Mouse (Mus musculus): Measurements from ENCODE around the gene Sdr9c7. TPM values are rescaled to one million over a fixed set of nuclear protein-coding genes. Genes with fewer than 3 reads are reported as not detected.
"Not testable (repeated sequence)": the region's sequence is repeated elsewhere in the genome, so short reads cannot be mapped to it uniquely, and the experiment has no call there.

Gene Sdr9c7
- polyA plus RNA-seq, 1 experiment from 2014 or later: not detected

DNA sequence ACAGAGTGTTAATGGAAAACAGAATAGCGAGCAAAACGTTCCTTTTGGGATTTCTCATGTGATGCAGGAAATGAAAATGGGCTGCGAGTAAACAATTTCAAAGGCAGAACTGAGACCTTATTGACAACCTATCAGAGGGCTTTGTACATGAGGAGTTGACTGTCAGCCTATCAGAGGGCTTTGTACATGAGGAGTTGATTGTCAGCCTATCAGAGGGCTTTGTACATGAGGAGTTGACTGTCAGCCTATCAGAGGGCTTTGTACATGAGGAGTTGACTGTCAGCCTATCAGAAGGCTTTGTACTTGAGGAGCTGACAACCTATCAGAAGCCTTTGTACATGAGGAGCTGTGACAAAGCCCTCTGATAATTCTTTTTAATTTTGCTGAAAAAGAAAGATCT is 18.9 kb downstream of the Sdr9c7 start:
- 60% methylated on average over 3 of the region's 3 CpGs for WGBS (ENCODE audit: insufficient replicate concordance)
- H3K4me1 ChIP-seq; H3K9me3 ChIP-seq (replicated peaks); H3K27me3 ChIP-seq (replicated peaks); H3K4me3 ChIP-seq; H3K4me2 ChIP-seq; H3K27ac ChIP-seq; H3K9ac ChIP-seq; ATAC-seq; H3K36me3 ChIP-seq: not testable (repeated sequence)

DNA sequence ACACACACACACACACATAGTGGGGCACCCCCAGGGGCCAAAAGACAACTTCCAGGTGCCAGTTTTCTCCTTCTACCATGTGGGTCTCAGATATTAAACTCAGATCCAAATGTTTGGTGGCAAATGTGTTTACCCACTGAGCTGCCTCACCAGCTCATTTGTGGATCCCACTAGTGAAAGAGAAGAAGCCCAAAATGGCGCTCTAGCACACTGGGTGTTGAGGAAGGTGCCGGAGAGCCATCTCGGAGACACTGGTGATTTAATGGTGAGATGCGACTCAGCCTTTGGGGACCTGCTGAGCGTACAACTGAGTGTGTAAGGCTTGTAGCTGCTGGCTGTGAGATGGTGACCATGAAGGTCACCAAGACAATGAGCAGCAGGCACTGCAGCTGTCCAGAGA is 19.3 kb downstream of the Sdr9c7 start:
- no peaks in the 10 kb centered on the region for H3K4me1 ChIP-seq
- H3K36me3 ChIP-seq: no peaks in the 10 kb centered on the region
- WGBS (ENCODE audit: insufficient replicate concordance): 84% methylated on average over 5 of the region's 5 CpGs
- no peak overlapping the region for H3K9ac ChIP-seq
- ATAC-seq: no peak
- no peaks in the 10 kb centered on the region for H3K9me3 ChIP-seq (replicated peaks)
- H3K4me2 ChIP-seq: no peak overlapping the region
- no peak overlapping the region for H3K27ac ChIP-seq
- H3K27me3 ChIP-seq (replicated peaks): no peaks in the 10 kb centered on the region
- H3K4me3 ChIP-seq: no peak overlapping the region

DNA sequence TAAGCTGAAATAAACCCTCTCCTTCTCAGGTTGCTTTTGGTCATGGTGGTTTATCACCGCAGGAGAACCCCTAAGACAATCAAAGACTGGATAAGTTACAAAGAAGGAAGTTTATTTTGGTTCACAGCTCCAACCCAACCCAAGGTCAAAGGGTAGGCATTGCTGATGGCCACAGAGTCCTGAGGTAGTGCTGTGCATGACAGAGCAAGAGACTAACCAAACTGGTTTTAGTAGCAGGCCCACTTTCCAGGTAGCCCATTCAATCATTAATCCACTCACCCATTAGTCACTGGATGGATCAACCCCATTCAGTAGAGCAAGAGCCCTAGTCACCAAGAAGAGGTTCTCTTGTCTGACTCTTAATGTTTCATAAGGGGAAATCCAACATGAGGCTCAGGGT is 23.9 kb downstream of the Sdr9c7 start:
- no peak for ATAC-seq
- 70% methylated on average over 1 of the region's 1 CpGs for WGBS (ENCODE audit: insufficient replicate concordance)
- Histone ChIP-seq H3K36me3 (no peaks in the 10 kb centered on the region), H3K4me1 (no peaks in the 10 kb centered on the region), H3K4me2 (no peak overlapping the region), H3K4me3 (no peak overlapping the region), H3K9ac (no peak overlapping the region), H3K9me3 (replicated peaks) (no peaks in the 10 kb centered on the region), H3K27me3 (replicated peaks) (no peaks in the 10 kb centered on the region), H3K27ac (no peak overlapping the region)

DNA sequence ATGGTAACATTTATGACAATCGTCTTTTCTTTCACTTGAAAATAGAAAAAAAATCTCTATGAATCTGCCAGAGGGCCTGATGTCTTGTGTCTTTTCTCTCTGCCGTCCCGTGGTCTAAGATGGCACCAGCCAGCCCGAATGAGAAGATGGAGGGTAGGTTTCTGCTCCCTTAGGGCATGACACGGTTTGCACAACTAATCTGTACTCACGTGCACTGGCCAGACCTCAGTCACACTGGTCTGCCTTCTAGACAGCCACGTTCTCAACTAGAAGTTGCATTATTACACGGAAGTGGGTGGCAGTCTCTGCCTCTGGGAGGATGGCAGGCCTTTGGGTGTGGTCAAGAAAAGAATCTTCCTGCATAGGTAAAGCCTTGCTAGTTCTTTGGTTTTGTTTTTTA is 24.7 kb downstream of the Sdr9c7 start:
- WGBS (ENCODE audit: insufficient replicate concordance): 66% methylated on average over 8 of the region's 8 CpGs
- H3K36me3 ChIP-seq: no peaks in the 10 kb centered on the region

DNA sequence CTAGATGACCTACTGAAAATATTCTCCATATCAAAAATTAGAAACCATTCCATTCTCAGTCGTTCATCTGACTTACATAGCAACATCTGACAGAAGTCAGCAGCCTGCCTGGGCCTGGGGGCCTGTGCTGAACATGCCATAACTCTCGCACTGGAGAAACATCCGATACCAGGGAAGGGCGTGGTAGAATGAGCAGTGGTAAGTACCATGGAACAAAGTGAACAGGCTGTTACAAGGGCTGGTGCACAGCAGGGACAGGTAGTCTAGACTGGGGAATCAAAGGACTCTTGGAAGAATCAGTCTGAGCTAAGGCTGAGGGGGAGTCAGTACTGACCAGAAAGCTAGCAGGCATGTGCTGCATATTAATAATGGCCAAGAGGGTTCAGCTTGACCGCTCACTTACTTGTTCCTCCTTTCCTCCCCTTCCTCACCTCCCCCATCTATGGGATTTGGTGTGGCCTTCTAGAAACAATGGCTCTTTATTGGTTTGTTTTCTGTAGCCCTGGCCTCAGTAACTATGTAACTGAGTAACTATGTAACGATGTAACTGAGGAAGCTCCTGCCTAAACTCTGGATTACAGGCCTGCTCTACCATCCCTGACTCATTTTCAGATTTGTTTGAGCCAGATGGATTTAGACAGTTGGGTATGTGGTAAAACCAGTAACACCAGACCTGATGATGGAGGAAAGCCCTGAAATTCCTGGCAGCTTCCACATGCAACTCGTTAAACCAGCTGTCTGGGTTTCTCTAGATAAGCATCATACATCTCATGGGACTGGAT is 26.5 kb downstream of the Sdr9c7 start:
- Histone ChIP-seq H3K4me3 (no peak overlapping the region), H3K27ac (no peak overlapping the region), H3K9ac (no peak overlapping the region), H3K27me3 (replicated peaks) (no peaks in the 10 kb centered on the region), H3K9me3 (replicated peaks) (no peaks in the 10 kb centered on the region), H3K4me2 (no peak overlapping the region), H3K4me1 (no peaks in the 10 kb centered on the region), H3K36me3 (no peaks in the 10 kb centered on the region)
- no peak for ATAC-seq
- WGBS (ENCODE audit: insufficient replicate concordance): 60% methylated on average over 7 of the region's 7 CpGs

More for the DNA sequence above, 24.7 kb downstream of the Sdr9c7 start:
- Histone ChIP-seq H3K9me3 (replicated peaks) (no peaks in the 10 kb centered on the region), H3K9ac (no peak overlapping the region), H3K27me3 (replicated peaks) (no peaks in the 10 kb centered on the region), H3K4me2 (no peak overlapping the region), H3K4me3 (no peak overlapping the region), H3K4me1 (no peaks in the 10 kb centered on the region), H3K27ac (no peak overlapping the region)
- no peak for ATAC-seq

- H3K9me3 ChIP-seq (replicated peaks): no peaks in the 10 kb centered on the region
- H3K4me3 ChIP-seq: no peak overlapping the region
- H3K9ac ChIP-seq: no peak overlapping the region
- 58% methylated on average over 2 of the region's 2 CpGs for WGBS (ENCODE audit: insufficient replicate concordance)
- H3K36me3 ChIP-seq: no peaks in the 10 kb centered on the region
- H3K4me1 ChIP-seq: no peaks in the 10 kb centered on the region
- H3K4me2 ChIP-seq: no peak overlapping the region
- no peak overlapping the region for H3K27ac ChIP-seq
- H3K27me3 ChIP-seq (replicated peaks): no peaks in the 10 kb centered on the region
- no peak for ATAC-seq
These were observed 29.4 kb downstream of the Sdr9c7 start for GRCm38 (mm10) chr10:127927737-127928136.

DNA sequence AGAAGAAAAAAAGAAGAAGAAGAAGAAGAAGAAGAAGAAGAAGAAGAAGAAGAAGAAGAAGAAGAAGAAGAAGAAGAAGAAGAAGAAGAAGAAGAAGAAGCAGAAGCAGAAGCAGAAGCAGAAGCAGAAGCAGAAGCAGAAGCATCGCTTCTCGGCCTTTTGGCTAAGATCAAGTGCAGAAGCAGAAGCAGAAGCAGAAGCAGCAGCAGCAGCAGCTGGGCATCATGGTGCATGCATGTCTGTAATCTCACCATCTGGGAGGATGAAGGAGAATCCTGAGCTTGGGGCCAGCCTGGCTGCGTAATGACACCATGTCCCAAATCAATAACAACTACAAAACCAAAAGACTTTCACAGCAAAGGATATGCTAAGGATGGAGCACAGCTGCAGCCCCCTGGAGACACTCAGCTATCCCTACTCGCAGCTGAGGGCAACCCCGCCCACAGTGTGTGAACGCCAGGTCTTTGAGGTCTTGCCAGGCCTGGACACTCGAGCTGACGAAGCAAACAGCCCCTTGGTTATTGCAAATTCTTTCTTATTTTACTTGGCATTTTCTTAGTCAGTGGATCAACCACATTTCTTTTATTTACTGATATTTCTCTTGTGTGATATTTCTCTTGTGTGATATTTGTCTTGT is 34.1 kb downstream of the Sdr9c7 start:
- H3K9ac ChIP-seq: no peak overlapping the region
- no peaks in the 10 kb centered on the region for H3K36me3 ChIP-seq
- WGBS (ENCODE audit: insufficient replicate concordance): 55% methylated on average over 8 of the region's 8 CpGs
- H3K4me2 ChIP-seq: no peak overlapping the region
- H3K27ac ChIP-seq: no peak overlapping the region
- H3K9me3 ChIP-seq (replicated peaks): no peaks in the 10 kb centered on the region
- no peaks in the 10 kb centered on the region for H3K27me3 ChIP-seq (replicated peaks)
- H3K4me1 ChIP-seq: no peaks in the 10 kb centered on the region
- no peak overlapping the region for H3K4me3 ChIP-seq
- ATAC-seq: no peak

DNA sequence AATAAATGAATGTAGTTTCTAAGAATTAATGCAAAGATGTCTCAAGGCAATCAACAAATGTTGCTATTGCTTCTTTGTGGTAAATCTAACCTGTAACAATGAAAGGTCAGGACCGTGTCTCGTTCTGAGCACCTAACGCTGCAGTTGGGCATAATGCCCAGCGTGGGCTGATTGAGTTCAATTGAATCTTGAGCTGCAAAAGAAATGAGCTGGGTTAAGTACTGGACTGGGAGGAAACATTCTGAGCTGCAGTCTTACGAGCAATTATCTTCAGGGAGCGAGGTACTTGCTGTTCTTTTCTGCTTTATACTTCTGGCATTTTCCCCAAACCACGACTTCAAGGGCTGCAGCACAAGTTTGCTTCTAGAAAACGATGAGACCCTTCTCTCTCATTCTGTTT is 38.0 kb downstream of the Sdr9c7 start:
- Histone ChIP-seq H3K9ac (no peak overlapping the region), H3K4me3 (no peak overlapping the region), H3K9me3 (replicated peaks) (0 out of 2 replicates have a peak, but pooled peaks cover 4% of the 10 kb centered on the region), H3K4me2 (no peak overlapping the region), H3K4me1 (no peaks in the 10 kb centered on the region), H3K36me3 (no peaks in the 10 kb centered on the region), H3K27me3 (replicated peaks) (no peaks in the 10 kb centered on the region), H3K27ac (no peak overlapping the region)
- WGBS (ENCODE audit: insufficient replicate concordance): 72% methylated on average over 8 of the region's 8 CpGs
- ATAC-seq: no peak

GRCm38 (mm10) chr10:127936747-127937409 is 38.6 kb downstream of the Sdr9c7 start:
- H3K4me1 ChIP-seq: no peaks in the 10 kb centered on the region
- no peak overlapping the region for H3K9ac ChIP-seq
- ATAC-seq: no peak
- H3K4me3 ChIP-seq: no peak overlapping the region
- H3K27ac ChIP-seq: no peak overlapping the region
- H3K9me3 ChIP-seq (replicated peaks): 0 out of 2 replicates have a peak, but pooled peaks cover 4% of the 10 kb centered on the region
- no peaks in the 10 kb centered on the region for H3K27me3 ChIP-seq (replicated peaks)
- WGBS (ENCODE audit: insufficient replicate concordance): 67% methylated on average over 19 of the region's 19 CpGs
- H3K36me3 ChIP-seq: no peaks in the 10 kb centered on the region
- H3K4me2 ChIP-seq: no peak overlapping the region

DNA sequence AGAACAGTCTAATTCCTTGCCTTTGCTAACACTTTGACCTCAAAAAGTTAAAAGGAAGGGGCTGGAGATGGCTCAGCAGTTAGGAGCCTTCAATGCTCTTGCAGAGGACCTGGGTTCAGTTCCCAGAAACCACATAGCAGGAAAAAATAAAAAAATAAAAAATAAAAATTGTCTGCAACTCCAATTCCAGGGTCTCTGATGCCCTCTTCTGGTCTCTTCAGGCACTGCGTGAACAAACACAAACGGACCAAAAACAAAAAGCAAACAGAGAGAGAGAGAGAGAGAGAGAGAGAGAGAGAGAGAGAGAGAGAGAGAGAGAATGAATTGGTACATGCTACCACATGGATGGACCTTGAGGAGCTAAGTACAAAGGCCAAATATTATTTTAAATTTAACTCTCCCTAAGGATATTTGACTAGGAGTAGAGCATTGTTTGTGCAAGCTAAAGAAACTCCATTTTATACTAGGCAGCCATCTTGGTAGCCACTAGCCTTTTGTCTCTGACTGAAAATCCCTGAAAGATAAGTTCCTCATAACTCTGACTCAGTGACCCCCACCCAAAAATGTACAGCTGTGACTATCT is 39.2 kb downstream of the Sdr9c7 start:
- Histone ChIP-seq H3K27ac (no peak overlapping the region), H3K36me3 (no peaks in the 10 kb centered on the region), H3K27me3 (replicated peaks) (no peaks in the 10 kb centered on the region), H3K4me2 (no peak overlapping the region), H3K9me3 (replicated peaks) (0 out of 2 replicates have a peak, but pooled peaks cover 4% of the 10 kb centered on the region), H3K9ac (no peak overlapping the region), H3K4me1 (no peaks in the 10 kb centered on the region), H3K4me3 (no peak overlapping the region)
- ATAC-seq: no peak
- WGBS (ENCODE audit: insufficient replicate concordance): 0% methylated on average over 2 of the region's 2 CpGs

- H3K9ac ChIP-seq; H3K27me3 ChIP-seq (replicated peaks); H3K4me1 ChIP-seq; ATAC-seq; H3K36me3 ChIP-seq; H3K4me2 ChIP-seq; H3K27ac ChIP-seq; H3K4me3 ChIP-seq; H3K9me3 ChIP-seq (replicated peaks): not testable (repeated sequence)
- WGBS (ENCODE audit: insufficient replicate concordance): 84% methylated on average over 10 of the region's 10 CpGs
These were observed 41.3 kb downstream of the Sdr9c7 start for GRCm38 (mm10) chr10:127939667-127940066.
